Mouse (Mus musculus) midbrain, embryonic 12.5 days (tissue): ENCODE measurements at regions not wholly inside any gene's neighbourhood (a gene's known extent, or its start where the extent isn't known, plus 50 kb on each side); places are given as distances from the start of the nearest gene placed in this dataset.
A peak's percentile ranks its signal among the peaks of the same experiment; 100 is the strongest.

ENCODE experiments used
- ATAC-seq: fragments of 200-750 bp; cut with Nextera tagmentation; 2 replicates; pipeline ENCODE4 v1.8.0; 2017; ENCODE audit warnings: low read depth, moderate TSS enrichment, moderate library complexity; ENCODE audit not compliant: low FRiP score
- H3K27ac ChIP-seq: fragments of 300-500 bp; sonication (generic); replicated peaks from 2 replicates; pipeline ENCODE4 v1.5.1; 2016; ENCODE audit warnings: mild to moderate bottlenecking
- H3K27me3 ChIP-seq: fragments of 300-500 bp; sonication (generic); 2 replicates; pipeline ENCODE4 v1.6.1; 2016; ENCODE audit warnings: mild to moderate bottlenecking
- H3K36me3 ChIP-seq: fragments of 300-500 bp; sonication (generic); 2 replicates; pipeline ENCODE4 v1.6.1; 2016
- H3K4me1 ChIP-seq: fragments of 300-500 bp; sonication (generic); 2 replicates; pipeline ENCODE4 v1.6.1; 2016
- H3K4me2 ChIP-seq: fragments of 300-500 bp; sonication (generic); replicated peaks from 2 replicates; pipeline ENCODE4 v1.6.1; 2016; ENCODE audit warnings: mild to moderate bottlenecking, moderate library complexity
- H3K4me3 ChIP-seq: fragments of 300-500 bp; sonication (generic); 2 replicates; pipeline ENCODE4 v1.5.1; 2016; ENCODE audit warnings: mild to moderate bottlenecking
- H3K9ac ChIP-seq: fragments of 300-500 bp; sonication (generic); replicated peaks from 2 replicates; pipeline ENCODE4 v1.6.1; 2016; ENCODE audit warnings: mild to moderate bottlenecking, moderate library complexity
- H3K9me3 ChIP-seq: fragments of 300-500 bp; sonication (generic); 2 replicates; pipeline ENCODE4 v1.6.1; 2016; ENCODE audit warnings: mild to moderate bottlenecking
- WGBS: fragments of 180-500 bp; shearing (Covaris S2); methylation state at CpG from one replicate; pipeline ENCODE4 v1.1.7; 2016; 5-methylcytosine and 5-hydroxymethylcytosine counted together

DNA sequence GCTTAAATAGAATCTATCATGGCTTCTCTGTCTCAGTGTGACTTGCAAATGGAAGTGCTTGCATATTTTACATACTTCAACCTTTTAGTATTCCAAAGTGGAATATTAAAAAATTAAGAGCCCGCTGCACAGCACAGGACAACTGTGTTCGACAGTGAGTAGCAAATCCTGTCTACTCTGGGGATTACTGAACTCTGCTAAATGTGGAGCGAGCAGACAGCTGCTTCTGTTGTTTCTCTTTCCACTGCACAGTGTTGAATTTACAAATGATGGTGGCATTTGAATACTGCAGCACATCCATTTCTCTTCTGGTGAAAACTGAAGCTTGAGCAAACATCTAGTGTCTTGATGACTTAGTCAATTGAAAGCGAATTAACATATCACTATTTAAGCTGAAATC is 409.2 kb downstream of the Fam198b start:
- Histone ChIP-seq H3K4me2 (no peak overlapping the region), H3K36me3 (no peaks in the 10 kb centered on the region), H3K4me1 (no peaks in the 10 kb centered on the region), H3K27ac (no peak overlapping the region), H3K9me3 (no peaks in the 10 kb centered on the region), H3K27me3 (no peaks in the 10 kb centered on the region), H3K4me3 (no peak overlapping the region), H3K9ac (no peak overlapping the region)
- 72% methylated on average over 4 of the region's 4 CpGs for WGBS
- ATAC-seq = no peak

DNA sequence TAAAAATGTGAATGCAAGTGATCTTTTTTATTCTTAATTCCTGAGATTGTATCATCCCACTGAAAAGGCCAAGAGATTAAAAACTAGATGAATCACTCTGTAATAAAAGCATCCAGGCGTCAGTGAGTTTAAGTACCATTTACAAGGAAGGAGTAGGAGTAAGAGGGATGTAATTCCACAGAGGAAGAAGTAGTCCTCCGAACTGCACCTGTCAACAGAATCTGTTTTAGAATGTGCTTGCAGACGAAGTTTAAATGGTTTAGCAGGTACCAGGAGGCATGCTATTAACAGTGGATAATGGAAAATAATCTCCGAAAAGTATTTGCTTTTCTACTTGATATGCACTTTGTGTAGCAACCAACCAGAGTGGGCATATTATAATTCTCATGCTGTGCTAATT is 423.3 kb downstream of the Fam198b start:
- no peak overlapping the region for H3K27ac ChIP-seq
- no peaks in the 10 kb centered on the region for H3K4me1 ChIP-seq
- H3K9me3 ChIP-seq = no peaks in the 10 kb centered on the region
- no peak overlapping the region for H3K4me2 ChIP-seq
- no peaks in the 10 kb centered on the region for H3K27me3 ChIP-seq
- no peak for ATAC-seq
- H3K9ac ChIP-seq = no peak overlapping the region
- WGBS = 80% methylated on average over 4 of the region's 4 CpGs
- H3K4me3 ChIP-seq = no peak overlapping the region
- no peaks in the 10 kb centered on the region for H3K36me3 ChIP-seq

DNA sequence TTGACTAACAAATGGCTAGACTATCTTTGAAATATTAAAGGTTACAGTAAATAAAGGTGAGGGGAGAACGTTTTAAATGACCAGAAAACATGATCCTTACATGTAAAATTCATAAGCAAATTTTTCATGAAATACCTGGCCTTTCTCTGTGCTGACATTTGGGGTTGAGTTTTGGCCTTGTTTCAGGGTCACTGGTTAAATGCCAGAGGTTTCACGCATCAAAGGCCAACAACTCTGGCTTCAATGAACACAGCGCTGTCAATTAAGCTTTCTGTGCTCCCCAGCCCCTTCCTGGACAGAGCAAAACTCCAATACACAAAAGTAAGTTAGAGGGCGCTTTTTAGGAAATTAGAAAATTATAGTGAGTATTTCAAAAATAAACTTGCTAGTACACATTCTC is 425.6 kb downstream of the Fam198b start:
- WGBS = 54% methylated on average over 4 of the region's 4 CpGs
- H3K4me2 ChIP-seq = no peak overlapping the region
- no peak for ATAC-seq

DNA sequence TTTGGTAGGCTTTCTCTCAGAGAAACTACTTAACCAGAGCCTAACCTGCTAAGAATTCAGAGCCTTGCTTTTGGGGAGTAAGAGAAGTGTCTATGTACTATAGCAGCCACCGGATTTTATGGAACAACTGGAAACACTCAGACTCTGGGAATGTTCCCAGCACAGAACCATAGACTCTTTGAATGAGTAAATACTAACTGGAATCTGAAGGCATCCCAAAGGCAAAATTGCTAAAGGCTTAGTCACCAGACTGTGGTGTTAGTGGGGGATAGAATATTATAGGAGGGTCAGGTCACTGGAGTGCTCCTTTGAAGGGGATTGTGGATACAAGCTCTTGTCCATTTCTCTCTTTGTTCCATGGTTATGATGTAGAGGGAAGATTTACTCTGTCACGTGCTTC is 427.4 kb downstream of the Fam198b start:
- no peaks in the 10 kb centered on the region for H3K36me3 ChIP-seq
- H3K4me1 ChIP-seq = no peaks in the 10 kb centered on the region
- H3K27me3 ChIP-seq = no peaks in the 10 kb centered on the region
- WGBS = 80% methylated on average over 2 of the region's 2 CpGs
- no peak for ATAC-seq
- no peak overlapping the region for H3K4me3 ChIP-seq
- H3K4me2 ChIP-seq = no peak overlapping the region
- H3K9ac ChIP-seq = no peak overlapping the region
- no peaks in the 10 kb centered on the region for H3K9me3 ChIP-seq
- no peak overlapping the region for H3K27ac ChIP-seq

More for the DNA sequence above, 425.6 kb downstream of the Fam198b start:
- Histone ChIP-seq H3K27ac (no peak overlapping the region), H3K9ac (no peak overlapping the region), H3K36me3 (no peaks in the 10 kb centered on the region), H3K4me3 (no peak overlapping the region), H3K27me3 (no peaks in the 10 kb centered on the region), H3K9me3 (no peaks in the 10 kb centered on the region), H3K4me1 (no peaks in the 10 kb centered on the region)

DNA sequence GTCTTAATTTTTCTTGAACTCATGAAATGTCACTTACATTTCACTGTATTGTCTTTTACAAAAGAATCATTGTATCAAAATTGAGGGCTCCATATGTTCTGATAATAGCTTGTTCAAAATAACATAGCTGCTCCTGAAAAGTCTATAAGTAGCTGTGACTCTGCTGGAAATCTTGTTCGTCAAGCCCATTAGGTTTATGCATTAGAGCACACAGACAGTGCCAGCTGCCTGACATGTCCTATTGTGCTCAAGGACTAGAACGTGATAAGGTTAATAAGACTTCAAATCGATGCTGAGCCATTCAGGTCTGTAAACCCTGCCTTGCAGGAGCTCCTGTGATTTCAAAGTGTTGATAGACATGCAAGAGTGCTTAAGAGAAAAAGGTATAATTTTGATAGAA is 438.0 kb downstream of the Fam198b start:
- Histone ChIP-seq H3K4me2 (no peak overlapping the region), H3K4me1 (no peaks in the 10 kb centered on the region), H3K36me3 (no peaks in the 10 kb centered on the region), H3K4me3 (no peak overlapping the region), H3K9me3 (no peaks in the 10 kb centered on the region), H3K27ac (no peak overlapping the region), H3K27me3 (no peaks in the 10 kb centered on the region), H3K9ac (no peak overlapping the region)
- WGBS = 59% methylated on average over 3 of the region's 3 CpGs
- peak; percentile 49; the same call in 1 of the 2 replicates for ATAC-seq

DNA sequence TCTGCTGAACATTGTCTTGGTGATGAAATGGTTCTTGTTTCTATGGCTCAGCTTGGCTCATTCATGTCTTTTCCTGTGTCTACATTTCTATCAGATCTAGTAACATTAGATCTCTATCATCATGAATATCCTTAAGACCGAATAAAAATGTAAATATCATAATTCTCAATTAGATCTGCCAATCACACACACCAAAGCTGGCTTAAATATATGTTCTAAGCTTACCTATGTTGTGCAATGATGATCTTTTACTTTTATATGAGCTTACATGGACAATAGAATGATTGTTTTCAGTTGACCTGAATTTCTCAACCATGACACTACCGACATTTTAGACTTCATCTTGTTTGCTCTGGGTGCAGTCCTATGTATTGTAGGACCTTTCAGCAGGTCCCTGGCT is 440.4 kb downstream of the Fam198b start:
- Histone ChIP-seq H3K36me3 (no peaks in the 10 kb centered on the region), H3K9ac (no peak overlapping the region), H3K4me1 (no peaks in the 10 kb centered on the region), H3K4me3 (no peak overlapping the region), H3K27ac (no peak overlapping the region), H3K4me2 (no peak overlapping the region), H3K9me3 (no peaks in the 10 kb centered on the region), H3K27me3 (no peaks in the 10 kb centered on the region)
- 95% methylated on average over 2 of the region's 2 CpGs for WGBS
- ATAC-seq = no peak

DNA sequence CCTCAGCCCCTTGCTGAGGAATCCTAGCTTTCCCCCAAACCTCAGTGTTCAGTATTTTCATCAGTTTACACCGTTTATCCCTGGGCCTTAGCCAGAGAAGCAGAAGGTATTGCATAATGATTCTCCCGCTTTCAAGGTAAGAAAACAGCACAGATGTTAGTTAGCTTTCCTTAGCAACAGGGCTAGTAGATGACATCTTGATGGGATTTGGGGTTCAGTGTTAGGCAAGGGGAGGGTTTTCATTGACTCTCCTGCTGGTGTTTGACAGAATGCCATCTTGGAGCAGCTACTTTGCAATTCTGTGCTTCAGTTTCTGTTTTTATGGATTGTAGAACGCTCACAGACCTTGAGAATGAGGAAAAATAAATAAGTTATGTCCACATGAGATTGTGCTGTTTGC is 447.4 kb downstream of the Fam198b start:
- H3K9me3 ChIP-seq = no peaks in the 10 kb centered on the region
- no peak overlapping the region for H3K27ac ChIP-seq
- H3K4me3 ChIP-seq = no peak overlapping the region
- H3K27me3 ChIP-seq = no peaks in the 10 kb centered on the region
- H3K36me3 ChIP-seq = no peaks in the 10 kb centered on the region
- H3K9ac ChIP-seq = no peak overlapping the region
- H3K4me2 ChIP-seq = no peak overlapping the region
- no peak for ATAC-seq
- WGBS = 79% methylated on average over 3 of the region's 3 CpGs
- H3K4me1 ChIP-seq = peaks cover 4% of the 10 kb centered on the region; the same call in 1 of the 2 replicates

DNA sequence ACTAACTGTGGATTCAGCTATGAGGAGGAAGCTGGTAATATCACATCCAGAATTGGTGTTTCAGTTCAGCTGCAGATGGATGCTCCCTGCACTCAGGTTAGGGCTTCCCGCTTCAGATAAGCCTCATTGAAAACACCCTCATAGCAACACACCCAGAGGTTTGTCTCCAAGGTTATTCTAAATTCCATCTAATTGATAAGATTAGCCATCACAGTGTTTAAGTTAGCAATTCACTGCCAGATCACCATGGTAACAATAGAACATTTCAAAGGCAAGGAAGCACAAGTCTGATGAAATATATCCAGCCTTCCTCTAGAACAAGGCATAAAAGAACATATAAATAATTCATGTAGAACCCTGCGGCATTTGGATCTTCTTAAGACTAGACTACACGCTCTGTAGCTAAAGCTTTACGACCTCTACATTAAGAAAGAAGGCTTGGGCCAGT is 450.1 kb downstream of the Fam198b start:
- H3K4me1 ChIP-seq = peaks cover 4% of the 10 kb centered on the region; the same call in 1 of the 2 replicates
- no peaks in the 10 kb centered on the region for H3K36me3 ChIP-seq
- H3K27me3 ChIP-seq = no peaks in the 10 kb centered on the region
- H3K4me3 ChIP-seq = no peak overlapping the region
- WGBS = 14% methylated on average over 4 of the region's 4 CpGs
- no peak overlapping the region for H3K9ac ChIP-seq
- peak; percentile 84 for ATAC-seq
- H3K4me2 ChIP-seq = no peak overlapping the region
- 0 out of 2 replicates have a peak overlapping the region, but pooled peaks have one; percentile 11 for H3K27ac ChIP-seq
- no peaks in the 10 kb centered on the region for H3K9me3 ChIP-seq

DNA sequence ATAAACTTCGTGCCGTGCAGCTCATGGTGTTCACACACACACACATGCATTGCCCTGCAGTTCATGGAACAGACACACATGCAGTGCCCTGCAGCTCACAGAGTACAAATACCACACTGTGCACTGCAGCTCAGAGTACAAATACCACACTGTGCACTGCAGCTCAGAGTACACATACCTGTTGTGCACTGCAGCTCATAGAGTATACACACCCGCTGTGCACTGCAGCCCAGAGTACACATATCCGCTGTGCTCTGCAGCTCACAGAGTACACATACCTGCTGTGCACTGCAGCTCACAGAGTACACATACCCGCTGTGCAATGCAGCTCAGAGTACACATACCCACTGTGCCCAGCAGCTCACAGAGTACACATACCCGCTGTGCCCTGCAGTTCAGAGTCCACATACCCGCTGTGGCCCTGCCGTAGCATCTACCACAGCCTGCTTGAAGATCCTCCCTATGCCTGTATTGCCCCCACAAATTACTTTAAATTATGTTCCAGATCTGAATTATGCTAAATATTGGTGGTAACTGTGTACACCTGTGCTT is 451.9 kb downstream of the Fam198b start:
- Histone ChIP-seq H3K27me3 (no peaks in the 10 kb centered on the region), H3K9ac (no peak overlapping the region), H3K36me3 (no peaks in the 10 kb centered on the region), H3K4me3 (no peak overlapping the region), H3K4me1 (peaks cover 4% of the 10 kb centered on the region; the same call in 1 of the 2 replicates), H3K9me3 (no peaks in the 10 kb centered on the region), H3K27ac (no peak overlapping the region), H3K4me2 (no peak overlapping the region)
- peak; percentile 48 for ATAC-seq
- 91% methylated on average over 8 of the region's 8 CpGs for WGBS

DNA sequence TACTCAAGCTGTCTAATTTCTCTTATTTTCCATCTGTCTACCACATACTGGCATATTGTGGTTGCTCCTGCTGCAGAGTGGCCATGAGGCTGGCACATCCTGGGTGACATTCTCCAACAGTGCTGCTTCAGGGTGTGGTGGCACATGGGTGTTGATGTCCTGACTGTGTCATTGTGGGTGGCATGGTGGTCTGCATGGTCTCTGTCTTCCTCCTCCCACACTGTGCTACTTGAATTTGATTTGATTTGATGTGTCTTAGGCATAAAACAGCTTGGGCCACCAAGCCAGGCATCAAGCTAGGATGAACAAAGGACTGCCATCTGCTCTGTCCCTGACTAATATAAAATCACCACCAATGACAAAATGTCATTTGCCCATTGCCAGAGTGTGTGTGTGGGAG is 434.7 kb downstream of the Gria2 start:
- Histone ChIP-seq H3K4me1 (no peaks in the 10 kb centered on the region), H3K27me3 (no peaks in the 10 kb centered on the region), H3K9me3 (no peaks in the 10 kb centered on the region), H3K4me3 (no peak overlapping the region), H3K27ac (no peak overlapping the region), H3K36me3 (no peaks in the 10 kb centered on the region), H3K9ac (no peak overlapping the region), H3K4me2 (no peak overlapping the region)
- no peak for ATAC-seq

DNA sequence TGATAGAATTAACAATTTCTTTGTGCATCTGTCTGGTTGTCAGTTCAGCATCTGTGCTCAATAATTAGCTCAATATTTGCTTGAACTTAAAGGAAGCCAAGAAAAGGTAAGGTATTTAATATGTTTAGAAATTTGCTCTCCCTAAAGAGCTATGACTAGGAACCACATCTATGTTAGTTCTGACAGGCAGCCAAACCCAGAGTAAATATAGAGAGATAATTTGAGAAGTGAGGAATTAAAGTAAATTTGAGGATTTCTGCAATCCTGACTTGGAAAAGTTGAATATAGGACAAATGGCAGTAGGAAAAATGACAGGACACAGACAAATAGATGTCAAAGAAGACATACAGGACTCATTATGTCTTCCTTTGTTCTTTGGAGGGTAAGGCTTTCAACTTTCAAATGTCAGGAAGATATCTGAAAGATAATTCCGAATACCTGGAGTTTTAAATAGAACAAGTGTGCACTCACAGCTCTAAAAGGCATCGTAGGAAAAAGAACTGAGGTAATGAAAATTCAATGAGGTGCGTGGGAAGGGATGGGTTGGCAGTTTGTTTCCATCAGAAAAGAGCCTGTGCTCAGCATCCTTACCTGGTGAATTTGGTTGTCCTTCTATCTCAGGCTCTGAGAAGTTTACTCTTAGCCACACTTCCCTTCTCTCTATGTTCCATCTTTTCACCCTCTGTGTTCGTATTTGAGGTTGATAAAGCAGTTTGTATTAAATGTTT is 433.3 kb downstream of the Gria2 start:
- Histone ChIP-seq H3K4me2 (no peak overlapping the region), H3K9me3 (no peaks in the 10 kb centered on the region), H3K27me3 (no peaks in the 10 kb centered on the region), H3K4me3 (no peak overlapping the region), H3K27ac (no peak overlapping the region), H3K36me3 (no peaks in the 10 kb centered on the region), H3K9ac (no peak overlapping the region), H3K4me1 (no peaks in the 10 kb centered on the region)
- ATAC-seq = no peak
- WGBS = 80% methylated on average over 4 of the region's 4 CpGs

DNA sequence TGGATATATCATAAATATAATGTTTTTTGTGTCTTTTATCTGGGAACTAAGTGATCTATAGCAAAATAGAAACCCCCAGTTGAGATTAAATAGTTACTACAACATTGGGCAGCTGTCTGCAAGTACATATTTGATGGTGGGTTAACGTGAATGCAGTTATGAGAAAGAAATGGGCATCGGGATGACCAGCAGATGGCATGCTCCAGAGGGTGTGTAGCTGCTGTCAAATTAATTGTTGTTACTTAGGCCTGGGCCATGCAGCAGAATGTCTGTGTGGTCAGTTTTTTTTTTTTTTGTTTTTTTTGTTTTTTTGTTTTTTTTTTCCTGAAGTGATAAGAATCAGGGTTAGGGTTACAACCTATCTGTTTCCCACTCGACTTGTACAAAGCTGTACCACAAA is 430.2 kb downstream of the Gria2 start:
- no peak overlapping the region for H3K9ac ChIP-seq
- no peaks in the 10 kb centered on the region for H3K36me3 ChIP-seq
- H3K4me1 ChIP-seq = no peaks in the 10 kb centered on the region
- no peak for ATAC-seq
- no peak overlapping the region for H3K4me2 ChIP-seq
- H3K27me3 ChIP-seq = no peaks in the 10 kb centered on the region
- WGBS = 73% methylated on average over 3 of the region's 3 CpGs
- H3K27ac ChIP-seq = no peak overlapping the region
- H3K4me3 ChIP-seq = no peak overlapping the region
- no peaks in the 10 kb centered on the region for H3K9me3 ChIP-seq

DNA sequence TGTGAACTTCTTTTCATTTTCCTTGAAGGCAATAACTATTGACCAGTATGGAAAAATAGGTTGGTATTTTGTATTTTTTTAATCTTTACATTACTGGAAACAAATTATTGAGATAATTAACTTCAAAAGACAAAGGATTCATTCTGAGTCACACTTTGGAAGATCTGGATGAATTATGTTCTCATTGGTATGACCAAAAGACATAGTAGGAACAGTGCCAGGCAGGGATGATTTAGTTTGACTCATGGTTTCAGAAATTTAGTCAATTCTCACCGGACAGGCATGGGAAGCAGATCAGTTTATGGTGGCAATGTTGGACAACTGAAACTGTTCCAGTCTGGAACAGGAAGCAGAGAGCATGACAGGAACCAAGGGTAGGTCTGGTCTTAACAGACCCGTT is 416.6 kb downstream of the Gria2 start:
- H3K27ac ChIP-seq = no peak overlapping the region
- ATAC-seq = no peak
- H3K36me3 ChIP-seq = no peaks in the 10 kb centered on the region
- no peaks in the 10 kb centered on the region for H3K9me3 ChIP-seq
- no peaks in the 10 kb centered on the region for H3K4me1 ChIP-seq
- H3K4me3 ChIP-seq = no peak overlapping the region
- no peak overlapping the region for H3K9ac ChIP-seq
- WGBS = 89% methylated on average over 2 of the region's 2 CpGs
- H3K27me3 ChIP-seq = no peaks in the 10 kb centered on the region
- no peak overlapping the region for H3K4me2 ChIP-seq
